Mouse (Mus musculus) hindbrain, embryonic 13.5 days (tissue): ENCODE results near the gene Tle1. TPM values are rescaled to one million over a fixed set of nuclear protein-coding genes. Genes with fewer than 3 reads are reported as not detected.

Experiments used
- ATAC-seq: fragments of 200-750 bp; cut with Nextera tagmentation; 2 replicates; pipeline ENCODE4 v1.8.0; 2017; ENCODE audit warnings: moderate TSS enrichment; ENCODE audit not compliant: low FRiP score
- H3K27ac ChIP-seq: fragments of 300-500 bp; sonication (generic); 2 replicates; pipeline ENCODE4 v1.5.1; 2015; ENCODE audit warnings: inconsistent platforms, mild to moderate bottlenecking, moderate library complexity
- H3K27me3 ChIP-seq: fragments of 300-500 bp; sonication (generic); 2 replicates; pipeline ENCODE4 v1.6.1; 2015; ENCODE audit warnings: mild to moderate bottlenecking, inconsistent platforms
- H3K36me3 ChIP-seq: fragments of 300-500 bp; sonication (generic); 2 replicates; pipeline ENCODE4 v1.6.1; 2015; ENCODE audit warnings: mild to moderate bottlenecking, inconsistent platforms
- H3K4me1 ChIP-seq: fragments of 300-500 bp; sonication (generic); replicated peaks from 2 replicates; pipeline ENCODE4 v1.6.1; 2015; ENCODE audit warnings: inconsistent platforms
- H3K4me2 ChIP-seq: fragments of 300-500 bp; sonication (generic); 2 replicates; pipeline ENCODE4 v1.6.1; 2015; ENCODE audit warnings: inconsistent platforms, mild to moderate bottlenecking, moderate library complexity
- H3K4me3 ChIP-seq: fragments of 300-500 bp; sonication (generic); 2 replicates; pipeline ENCODE4 v1.5.1; 2015; ENCODE audit warnings: mild to moderate bottlenecking, inconsistent platforms
- H3K9ac ChIP-seq: fragments of 300-500 bp; sonication (generic); 2 replicates; pipeline ENCODE4 v1.6.1; 2015; ENCODE audit warnings: mild to moderate bottlenecking, inconsistent platforms
- H3K9me3 ChIP-seq: fragments of 300-500 bp; sonication (generic); 2 replicates; pipeline ENCODE4 v1.6.1; 2016; ENCODE audit warnings: inconsistent platforms
- WGBS: fragments of 180-500 bp; shearing (Covaris S2); methylation state at CpG from one replicate; pipeline ENCODE4 v1.1.7; 2015; 5-methylcytosine and 5-hydroxymethylcytosine counted together
- polyA plus RNA-seq: library from polyadenylated mRNA; unstranded; fragments of >200 nt; fragmentation: Nextera tagmentation; extraction: Ambion mirVana; gene quantifications from 2 replicates; pipeline ENCODE4 v1.2.1, GENCODE M21; 2015

Gene Tle1
- polyA plus RNA-seq, 1 experiment from 2014 or later, result 45.1 TPM

DNA sequence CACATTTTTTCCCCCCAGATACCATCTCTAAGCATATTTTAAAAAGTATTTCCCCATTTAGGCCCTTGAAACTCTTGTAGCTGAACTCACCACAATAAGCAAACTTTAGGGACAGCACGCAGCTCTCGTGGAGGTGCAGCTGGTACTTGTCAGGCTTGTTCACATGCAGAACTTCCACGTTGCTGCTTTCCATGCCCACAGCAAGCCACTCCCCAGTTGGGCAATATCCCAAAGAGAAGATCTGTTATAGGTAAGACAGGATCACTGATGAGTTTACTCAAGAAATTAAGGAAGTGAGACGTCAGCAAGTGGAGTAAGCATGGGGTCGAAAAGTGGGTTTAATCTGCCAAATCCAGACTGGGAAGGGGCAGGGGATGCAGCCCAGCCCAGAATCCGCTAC, 80.7 kb downstream of the Tle1 start:
- Histone ChIP-seq H3K4me2 (no peak overlapping the region), H3K4me1 (no peaks in the 10 kb centered on the region), H3K27ac (no peak overlapping the region), H3K9me3 (no peaks in the 10 kb centered on the region), H3K36me3 (peaks cover 73% of the 10 kb centered on the region), H3K4me3 (no peak overlapping the region), H3K9ac (no peak overlapping the region), H3K27me3 (no peaks in the 10 kb centered on the region)
- no peak for ATAC-seq
- WGBS, result 91% methylated on average over 6 of the region's 6 CpGs

DNA sequence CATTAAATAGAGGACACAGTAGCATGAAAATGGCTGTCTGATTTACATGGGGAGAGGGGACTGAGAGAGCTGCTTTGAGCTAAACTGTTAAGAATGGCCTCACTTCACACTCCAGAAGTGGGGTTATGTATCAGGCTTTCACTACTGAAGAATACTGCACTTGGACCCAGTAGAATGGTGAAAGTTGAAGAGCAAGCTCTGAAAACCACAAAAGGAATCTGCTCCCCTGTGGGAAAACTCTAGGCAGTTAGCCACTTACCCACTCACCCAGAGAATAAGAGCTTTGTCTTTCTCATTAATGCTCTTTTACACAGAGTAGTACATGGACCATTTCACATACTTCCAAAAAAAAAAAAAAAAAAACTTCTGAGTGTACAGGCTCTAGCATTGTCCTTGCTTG, 95.0 kb downstream of the Tle1 start:
- Histone ChIP-seq H3K27me3 (no peaks in the 10 kb centered on the region), H3K27ac (no peak overlapping the region), H3K9ac (no peak overlapping the region), H3K4me1 (no peaks in the 10 kb centered on the region), H3K4me3 (no peak overlapping the region), H3K4me2 (no peak overlapping the region), H3K9me3 (no peaks in the 10 kb centered on the region), H3K36me3 (peaks cover 14% of the 10 kb centered on the region)
- ATAC-seq, result peak; percentile 74; the same call in 1 of the 2 replicates

- Histone ChIP-seq H3K4me1 (no peaks in the 10 kb centered on the region), H3K27ac (no peak overlapping the region), H3K27me3 (no peaks in the 10 kb centered on the region), H3K9ac (no peak overlapping the region), H3K9me3 (no peaks in the 10 kb centered on the region), H3K4me2 (no peak overlapping the region), H3K4me3 (no peak overlapping the region), H3K36me3 (peaks cover 14% of the 10 kb centered on the region)
- ATAC-seq, result no peak
These were observed 96.5 kb downstream of the Tle1 start for GRCm38 (mm10) chr4:72104186-72104585.

GRCm38 (mm10) chr4:72087811-72088210, 112.9 kb downstream of the Tle1 start:
- no peak overlapping the region for H3K9ac ChIP-seq
- no peak overlapping the region for H3K27ac ChIP-seq
- H3K4me1 ChIP-seq, result no peaks in the 10 kb centered on the region
- WGBS, result 94% methylated on average over 4 of the region's 4 CpGs
- no peaks in the 10 kb centered on the region for H3K36me3 ChIP-seq
- H3K27me3 ChIP-seq, result no peaks in the 10 kb centered on the region
- H3K4me2 ChIP-seq, result no peak overlapping the region
- H3K4me3 ChIP-seq, result no peak overlapping the region
- no peak for ATAC-seq
- no peaks in the 10 kb centered on the region for H3K9me3 ChIP-seq

DNA sequence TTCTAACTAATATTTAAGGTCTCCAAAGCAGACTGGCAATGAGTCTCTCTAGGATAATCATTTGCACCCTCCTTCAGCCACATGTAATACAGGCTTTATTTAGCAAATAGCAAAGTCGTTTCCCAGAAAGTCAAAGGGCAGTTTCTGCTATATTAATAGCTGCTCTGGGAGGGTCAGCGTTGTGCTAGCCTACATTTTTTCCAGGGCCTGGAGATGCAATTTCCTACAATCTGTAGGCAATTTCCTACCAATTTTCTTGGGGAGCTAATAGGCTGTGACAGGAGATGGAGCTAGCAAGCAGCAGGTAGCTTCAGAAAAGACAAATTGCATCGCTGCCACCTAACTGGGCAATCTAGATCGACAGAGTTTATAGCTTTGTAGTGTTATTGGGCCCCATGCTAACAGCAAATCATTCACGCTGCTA, 131.6 kb downstream of the Tle1 start:
- H3K4me2 ChIP-seq, result no peak overlapping the region
- no peaks in the 10 kb centered on the region for H3K9me3 ChIP-seq
- no peaks in the 10 kb centered on the region for H3K36me3 ChIP-seq
- no peak overlapping the region for H3K9ac ChIP-seq
- WGBS, result 49% methylated on average over 5 of the region's 5 CpGs
- H3K4me1 ChIP-seq, result peaks cover 5% of the 10 kb centered on the region
- H3K27ac ChIP-seq, result no peak overlapping the region
- ATAC-seq, result peak; percentile 49
- H3K4me3 ChIP-seq, result no peak overlapping the region
- no peaks in the 10 kb centered on the region for H3K27me3 ChIP-seq

- 84% methylated on average over 3 of the region's 3 CpGs for WGBS
- Histone ChIP-seq H3K4me2 (no peak overlapping the region), H3K36me3 (no peaks in the 10 kb centered on the region), H3K9ac (no peak overlapping the region), H3K4me1 (peaks cover 5% of the 10 kb centered on the region), H3K27ac (no peak overlapping the region), H3K9me3 (no peaks in the 10 kb centered on the region), H3K4me3 (no peak overlapping the region), H3K27me3 (no peaks in the 10 kb centered on the region)
- no peak for ATAC-seq
These were observed 132.8 kb downstream of the Tle1 start for GRCm38 (mm10) chr4:72067937-72068336.
